Mouse (Mus musculus): ENCODE data around the gene Btg1. TPM values are rescaled to one million over a fixed set of nuclear protein-coding genes. Genes with fewer than 3 reads are reported as not detected.

Gene Btg1
- 53.7 and 59.3 TPM in 2 replicates for polyA plus RNA-seq (2015; fragmentation: Nextera tagmentation; extraction: Ambion mirVana)

- Histone ChIP-seq H3K36me3 (peaks cover 11% of the 10 kb centered on the region; the same call in 1 of the 2 replicates), H3K27ac (peak within 1 kb of the TSS; percentile 93), H3K4me2 (peak within 1 kb of the TSS; percentile 59), H3K9ac (peak within 1 kb of the TSS; percentile 99), H3K4me1 (peaks cover 9% of the 10 kb centered on the region), H3K27me3 (no peaks in the 10 kb centered on the region), H3K9me3 (no peaks in the 10 kb centered on the region), H3K4me3 (peak within 1 kb of the TSS; percentile 91)
- under 1% methylated on average over 37 of the region's 37 CpGs for WGBS
- ATAC-seq (ENCODE audit: borderline replicate concordance, extremely low read depth, low FRiP score, low TSS enrichment) = peak; percentile 96
Measured at GRCm38 (mm10) chr10:96616709-96617116, at the start of gene Btg1. Gene Btg1, plus strand, starts transcription at chr10:96617006.

GRCm38 (mm10) chr10:96569469-96569868 is 47.3 kb upstream of the Btg1 start:
- 60% methylated on average over 8 of the region's 8 CpGs for WGBS
- H3K9ac ChIP-seq = no peak overlapping the region
- no peak for ATAC-seq (ENCODE audit: borderline replicate concordance, extremely low read depth, low FRiP score, low TSS enrichment)

DNA sequence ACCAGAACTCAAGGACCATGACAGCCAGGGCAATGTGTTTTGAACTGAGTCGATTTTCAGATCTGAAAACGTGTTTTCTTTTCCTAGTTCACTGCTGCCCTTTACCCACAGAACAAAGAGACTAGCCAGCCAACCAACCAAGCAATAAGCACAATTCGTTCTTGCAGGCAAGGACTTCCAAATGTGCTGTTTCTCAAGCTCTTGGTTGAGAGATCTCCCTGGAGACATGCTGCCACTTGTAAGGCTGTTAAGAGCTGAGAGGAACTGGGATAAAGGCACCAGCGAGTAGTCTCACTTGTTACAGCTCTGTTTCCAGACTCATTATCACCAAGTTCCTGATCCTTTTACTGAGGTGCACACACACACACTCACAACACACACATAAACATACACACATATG is 45.6 kb upstream of the Btg1 start:
- no peaks in the 10 kb centered on the region for H3K4me1 ChIP-seq
- no peaks in the 10 kb centered on the region for H3K36me3 ChIP-seq
- H3K27me3 ChIP-seq = no peaks in the 10 kb centered on the region
- H3K27ac ChIP-seq = no peak overlapping the region
- no peak overlapping the region for H3K4me3 ChIP-seq
- no peak overlapping the region for H3K9ac ChIP-seq
- H3K9me3 ChIP-seq = no peaks in the 10 kb centered on the region
- WGBS = 46% methylated on average over 4 of the region's 4 CpGs
- no peak overlapping the region for H3K4me2 ChIP-seq
- ATAC-seq (ENCODE audit: borderline replicate concordance, extremely low read depth, low FRiP score, low TSS enrichment) = no peak

More at GRCm38 (mm10) chr10:96569469-96569868, 47.3 kb upstream of the Btg1 start:
- no peaks in the 10 kb centered on the region for H3K4me1 ChIP-seq
- H3K4me2 ChIP-seq = no peak overlapping the region
- no peaks in the 10 kb centered on the region for H3K27me3 ChIP-seq
- no peak overlapping the region for H3K4me3 ChIP-seq
- H3K36me3 ChIP-seq = no peaks in the 10 kb centered on the region
- no peaks in the 10 kb centered on the region for H3K9me3 ChIP-seq
- H3K27ac ChIP-seq = no peak overlapping the region

DNA sequence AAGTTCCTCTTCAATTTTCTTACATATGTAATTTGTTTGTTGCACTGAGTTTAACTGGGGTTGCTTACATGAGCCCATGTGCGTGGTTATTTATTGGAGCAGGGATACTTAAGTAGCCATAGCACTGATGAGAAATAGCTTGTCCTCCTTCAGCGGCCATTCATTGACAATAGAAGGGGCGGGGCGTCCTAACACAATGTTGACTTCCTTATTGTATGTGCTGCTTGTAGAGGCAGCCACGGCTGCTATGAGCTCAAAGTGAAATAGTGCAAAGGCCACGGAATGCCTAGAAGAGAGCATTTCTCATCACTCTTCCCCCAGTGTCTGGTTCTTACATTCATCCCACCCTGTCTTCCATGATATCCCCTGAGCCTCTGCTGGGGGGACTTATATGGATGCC is 42.0 kb upstream of the Btg1 start:
- Histone ChIP-seq H3K36me3 (no peaks in the 10 kb centered on the region), H3K27ac (no peak overlapping the region), H3K9ac (no peak overlapping the region), H3K4me1 (no peaks in the 10 kb centered on the region), H3K4me2 (no peak overlapping the region), H3K9me3 (no peaks in the 10 kb centered on the region), H3K4me3 (no peak overlapping the region), H3K27me3 (no peaks in the 10 kb centered on the region)
- no peak for ATAC-seq (ENCODE audit: borderline replicate concordance, extremely low read depth, low FRiP score, low TSS enrichment)
- WGBS = 78% methylated on average over 6 of the region's 6 CpGs

GRCm38 (mm10) chr10:96575338-96575737 is 41.5 kb upstream of the Btg1 start:
- WGBS = 76% methylated on average over 5 of the region's 5 CpGs

DNA sequence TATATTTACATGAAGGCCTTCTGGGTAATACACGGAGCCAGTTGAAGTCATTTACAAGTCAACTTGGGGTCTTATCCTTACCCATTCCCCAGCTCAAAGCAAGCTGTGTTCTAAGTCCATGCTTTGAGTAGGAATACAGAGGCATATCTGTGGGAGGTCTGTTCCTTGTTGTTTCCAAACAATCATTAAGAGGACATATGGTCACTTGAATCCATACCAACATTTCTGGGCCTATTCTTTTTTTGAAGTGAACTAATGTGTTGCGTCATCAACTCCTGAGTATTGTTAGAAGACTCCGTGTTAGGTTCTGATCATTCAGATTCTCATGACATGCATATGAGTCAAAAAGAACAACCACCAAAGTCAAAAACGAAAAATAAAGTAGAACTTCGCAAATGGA is 37.9 kb upstream of the Btg1 start:
- Histone ChIP-seq H3K9me3 (no peaks in the 10 kb centered on the region), H3K4me3 (no peak overlapping the region), H3K27ac (no peak overlapping the region), H3K4me2 (no peak overlapping the region), H3K4me1 (no peaks in the 10 kb centered on the region), H3K36me3 (no peaks in the 10 kb centered on the region), H3K27me3 (no peaks in the 10 kb centered on the region), H3K9ac (no peak overlapping the region)
- ATAC-seq (ENCODE audit: borderline replicate concordance, extremely low read depth, low FRiP score, low TSS enrichment) = no peak
- WGBS = 75% methylated on average over 5 of the region's 5 CpGs

More at GRCm38 (mm10) chr10:96575338-96575737, 41.5 kb upstream of the Btg1 start:
- no peak overlapping the region for H3K27ac ChIP-seq
- H3K36me3 ChIP-seq = no peaks in the 10 kb centered on the region
- H3K4me2 ChIP-seq = no peak overlapping the region
- no peaks in the 10 kb centered on the region for H3K27me3 ChIP-seq
- no peaks in the 10 kb centered on the region for H3K4me1 ChIP-seq
- H3K9ac ChIP-seq = no peak overlapping the region
- no peak for ATAC-seq (ENCODE audit: borderline replicate concordance, extremely low read depth, low FRiP score, low TSS enrichment)
- H3K9me3 ChIP-seq = no peaks in the 10 kb centered on the region
- no peak overlapping the region for H3K4me3 ChIP-seq

GRCm38 (mm10) chr10:96579436-96579835 is 37.4 kb upstream of the Btg1 start:
- no peak for ATAC-seq (ENCODE audit: borderline replicate concordance, extremely low read depth, low FRiP score, low TSS enrichment)
- Histone ChIP-seq H3K9ac (no peak overlapping the region), H3K4me2 (no peak overlapping the region), H3K27ac (no peak overlapping the region), H3K36me3 (no peaks in the 10 kb centered on the region), H3K4me3 (no peak overlapping the region), H3K9me3 (no peaks in the 10 kb centered on the region), H3K4me1 (no peaks in the 10 kb centered on the region), H3K27me3 (no peaks in the 10 kb centered on the region)
- WGBS = 38% methylated on average over 4 of the region's 4 CpGs

DNA sequence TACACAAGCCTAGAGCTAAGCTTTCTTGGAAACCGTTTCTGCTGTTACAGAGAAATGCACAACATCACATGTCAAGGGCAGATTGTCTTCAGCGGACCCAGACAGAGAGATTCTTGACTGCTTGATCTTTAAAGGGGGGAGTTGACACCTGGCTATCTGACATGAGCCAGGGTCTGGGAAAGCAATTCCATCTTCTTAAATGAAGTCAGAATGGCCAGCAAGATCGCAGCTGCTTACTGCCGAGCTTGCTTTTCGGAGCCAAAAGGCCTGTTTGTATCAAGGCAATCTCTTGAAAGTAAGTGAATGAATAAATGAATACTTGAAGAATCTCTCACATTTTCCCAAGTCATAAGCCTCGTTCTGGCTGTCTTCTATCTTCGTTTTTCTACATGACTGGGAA is 36.6 kb upstream of the Btg1 start:
- ATAC-seq (ENCODE audit: borderline replicate concordance, extremely low read depth, low FRiP score, low TSS enrichment) = no peak
- no peaks in the 10 kb centered on the region for H3K27me3 ChIP-seq
- WGBS = 76% methylated on average over 7 of the region's 7 CpGs
- no peaks in the 10 kb centered on the region for H3K4me1 ChIP-seq
- no peak overlapping the region for H3K4me3 ChIP-seq
- H3K36me3 ChIP-seq = no peaks in the 10 kb centered on the region
- no peaks in the 10 kb centered on the region for H3K9me3 ChIP-seq
- H3K27ac ChIP-seq = no peak overlapping the region
- H3K9ac ChIP-seq = no peak overlapping the region
- no peak overlapping the region for H3K4me2 ChIP-seq

DNA sequence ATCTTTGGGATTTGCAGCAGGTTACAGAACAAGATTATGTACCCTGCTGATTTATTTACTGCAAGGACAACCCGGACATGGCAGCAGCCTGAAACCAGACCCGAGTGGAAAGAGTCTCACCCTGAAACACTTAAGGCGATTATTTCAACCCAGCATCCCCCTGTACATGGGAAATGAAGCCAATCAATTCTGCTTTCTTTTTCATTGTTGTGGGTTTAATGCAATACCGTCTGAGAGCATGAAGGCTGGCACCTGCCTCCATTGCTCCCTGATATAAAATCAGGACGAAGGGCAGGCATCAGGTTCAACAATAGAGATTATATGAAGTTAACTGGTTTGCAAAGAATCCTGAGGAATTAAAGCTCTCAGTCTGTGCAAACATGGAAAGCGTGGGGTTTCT is 35.6 kb upstream of the Btg1 start:
- Histone ChIP-seq H3K9ac (no peak overlapping the region), H3K36me3 (no peaks in the 10 kb centered on the region), H3K4me3 (no peak overlapping the region), H3K9me3 (no peaks in the 10 kb centered on the region), H3K27me3 (no peaks in the 10 kb centered on the region), H3K27ac (no peak overlapping the region), H3K4me1 (0 out of 2 replicates have a peak, but pooled peaks cover 3% of the 10 kb centered on the region), H3K4me2 (no peak overlapping the region)
- 61% methylated on average over 6 of the region's 6 CpGs for WGBS
- ATAC-seq (ENCODE audit: borderline replicate concordance, extremely low read depth, low FRiP score, low TSS enrichment) = no peak

GRCm38 (mm10) chr10:96586191-96586880 is 30.5 kb upstream of the Btg1 start:
- Histone ChIP-seq H3K9ac (no peak overlapping the region), H3K27me3 (no peaks in the 10 kb centered on the region), H3K4me1 (peaks cover 8% of the 10 kb centered on the region; the same call in 1 of the 2 replicates), H3K27ac (peak overlapping the region; percentile 59), H3K4me3 (no peak overlapping the region), H3K36me3 (no peaks in the 10 kb centered on the region), H3K9me3 (no peaks in the 10 kb centered on the region), H3K4me2 (no peak overlapping the region)
- no peak for ATAC-seq (ENCODE audit: borderline replicate concordance, extremely low read depth, low FRiP score, low TSS enrichment)
- WGBS = 34% methylated on average over 4 of the region's 4 CpGs

GRCm38 (mm10) chr10:96586881-96587217 is 30.0 kb upstream of the Btg1 start:
- no peak overlapping the region for H3K4me2 ChIP-seq
- 58% methylated on average over 4 of the region's 4 CpGs for WGBS
- ATAC-seq (ENCODE audit: borderline replicate concordance, extremely low read depth, low FRiP score, low TSS enrichment) = no peak

DNA sequence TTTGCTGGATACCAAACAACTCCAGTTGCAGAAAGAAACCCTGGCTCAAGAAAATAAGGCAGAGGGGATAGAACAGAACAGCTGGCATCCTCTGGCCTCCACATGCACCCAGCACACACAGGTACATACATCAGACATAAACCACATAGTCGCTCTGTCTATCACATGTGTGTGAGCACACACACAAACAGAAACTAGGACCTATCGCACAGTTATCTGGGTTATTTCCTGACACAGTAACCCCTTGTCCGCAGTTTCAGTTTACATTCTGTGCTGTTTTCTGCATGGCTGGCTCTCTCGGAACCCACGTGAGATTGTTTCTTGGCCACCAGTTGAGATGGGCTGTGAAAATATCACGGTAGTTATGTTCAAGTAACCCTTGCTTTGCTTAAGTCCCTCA is 28.6 kb upstream of the Btg1 start:
- ATAC-seq (ENCODE audit: borderline replicate concordance, extremely low read depth, low FRiP score, low TSS enrichment) = no peak
- H3K4me2 ChIP-seq = no peak overlapping the region
- H3K27ac ChIP-seq = no peak overlapping the region
- 73% methylated on average over 6 of the region's 6 CpGs for WGBS
- H3K9me3 ChIP-seq = no peaks in the 10 kb centered on the region
- H3K36me3 ChIP-seq = no peaks in the 10 kb centered on the region
- peaks cover 8% of the 10 kb centered on the region; the same call in 1 of the 2 replicates for H3K4me1 ChIP-seq
- no peak overlapping the region for H3K9ac ChIP-seq
- no peaks in the 10 kb centered on the region for H3K27me3 ChIP-seq
- no peak overlapping the region for H3K4me3 ChIP-seq

More at GRCm38 (mm10) chr10:96586881-96587217, 30.0 kb upstream of the Btg1 start:
- H3K4me3 ChIP-seq = no peak overlapping the region
- peaks cover 8% of the 10 kb centered on the region; the same call in 1 of the 2 replicates for H3K4me1 ChIP-seq
- H3K27ac ChIP-seq = peak overlapping the region; percentile 59
- no peaks in the 10 kb centered on the region for H3K9me3 ChIP-seq
- H3K36me3 ChIP-seq = no peaks in the 10 kb centered on the region
- no peaks in the 10 kb centered on the region for H3K27me3 ChIP-seq
- no peak overlapping the region for H3K9ac ChIP-seq
